Mouse (Mus musculus): ENCODE data around the gene Rnf145. TPM values are rescaled to one million over a fixed set of nuclear protein-coding genes. Genes with fewer than 3 reads are reported as not detected.

Rnf145 gene
- polyA plus RNA-seq, 1 experiment from 2014 or later: 26.5 TPM

DNA sequence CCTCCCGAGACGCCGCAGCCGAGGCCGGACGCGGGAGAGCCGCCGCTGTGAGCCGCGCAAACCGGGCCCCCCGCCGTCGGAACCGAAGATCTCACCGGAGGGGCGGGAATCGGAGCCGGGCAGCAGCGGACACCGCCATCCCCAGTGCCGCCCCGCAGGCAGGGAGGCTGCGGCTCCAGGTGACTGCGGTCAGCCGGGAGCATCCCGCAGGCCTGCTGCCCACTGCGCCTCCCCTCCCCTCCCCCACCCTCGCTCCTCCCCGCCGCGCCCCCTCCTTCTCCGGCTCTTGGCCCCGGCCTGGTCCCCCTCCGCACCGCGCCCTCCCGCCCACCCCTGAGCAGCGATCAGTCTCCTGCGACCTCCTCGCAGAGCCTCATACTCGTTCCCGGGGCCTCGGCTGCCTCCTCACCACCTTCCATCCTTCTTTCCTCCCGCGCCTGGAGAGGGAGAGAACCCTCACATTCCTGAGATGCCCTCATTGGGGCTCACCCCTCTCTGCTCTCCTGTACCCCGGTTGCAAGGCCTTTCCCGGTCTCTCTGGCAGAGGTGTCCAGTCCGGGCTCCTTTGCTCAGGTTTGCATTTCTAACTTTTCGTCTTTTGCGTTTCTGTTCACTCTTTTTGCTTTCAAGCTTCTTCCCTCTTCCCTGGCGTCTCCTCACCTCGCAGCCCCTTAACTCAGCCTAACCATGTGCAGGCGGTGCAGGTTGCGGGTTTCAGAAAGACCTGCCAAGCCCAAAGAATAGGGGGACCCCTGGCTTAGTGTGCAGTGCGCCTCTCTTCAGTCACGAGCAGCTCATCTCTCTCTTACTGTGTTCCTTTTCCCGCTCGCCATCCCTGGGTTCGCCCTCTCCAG, 559 bp downstream of the Rnf145 start:
- Histone ChIP-seq H3K27ac (peak overlapping the region; percentile 90), H3K36me3 (ENCODE audit: inconsistent target) (no peaks in the 10 kb centered on the region), H3K4me3 (ENCODE audit: inconsistent target) (peak overlapping the region; percentile 94), H3K79me2 (ENCODE audit: inconsistent target) (peaks cover 49% of the 10 kb centered on the region)
- WGBS (ENCODE audit: missing documents): under 1% methylated on average over 45 of the region's 61 CpGs

DNA sequence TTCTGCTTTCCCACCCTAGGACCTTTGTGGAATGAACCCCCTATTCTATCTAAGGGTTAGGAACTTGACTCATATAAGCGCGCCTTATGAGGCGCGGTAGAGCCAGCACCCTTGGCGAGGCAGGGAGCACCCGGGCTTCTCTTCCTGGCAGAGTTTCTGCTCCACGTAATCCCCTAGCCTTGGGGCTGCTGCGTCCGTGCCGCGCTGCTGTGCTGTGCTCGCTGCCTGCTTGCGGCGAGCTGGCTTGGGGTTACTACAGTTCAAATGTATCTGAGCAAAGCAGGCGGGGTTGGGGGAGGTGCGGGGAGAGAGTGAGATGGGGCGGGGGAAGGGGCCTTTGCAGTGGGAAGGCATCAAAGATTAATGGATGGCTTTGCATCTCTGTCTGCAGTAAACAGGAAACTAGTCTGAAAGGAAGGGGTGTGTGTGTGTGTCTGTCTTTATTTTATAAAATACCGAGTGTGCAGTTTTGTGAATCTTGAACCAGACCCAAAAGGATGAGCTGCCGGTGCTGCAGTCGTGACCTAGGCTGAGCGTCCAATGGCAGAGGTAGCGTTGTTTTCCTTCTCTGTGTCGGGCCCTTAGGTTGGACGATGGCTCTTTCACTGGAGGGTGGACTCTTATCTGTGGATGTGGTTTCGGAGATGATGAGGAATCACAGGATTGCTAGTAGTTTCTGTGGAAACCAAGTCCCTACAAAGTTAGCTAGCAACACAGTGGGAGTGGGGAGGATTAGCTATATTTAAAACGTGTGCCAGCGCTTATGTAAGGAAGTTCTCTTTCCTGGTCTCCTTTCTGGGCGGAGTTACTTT, 1.4 kb downstream of the Rnf145 start:
- H3K79me2 ChIP-seq (ENCODE audit: inconsistent target): peaks cover 57% of the 10 kb centered on the region
- H3K27ac ChIP-seq: peak overlapping the region; percentile 90
- 1% methylated on average over 28 of the region's 28 CpGs for WGBS (ENCODE audit: missing documents)

DNA sequence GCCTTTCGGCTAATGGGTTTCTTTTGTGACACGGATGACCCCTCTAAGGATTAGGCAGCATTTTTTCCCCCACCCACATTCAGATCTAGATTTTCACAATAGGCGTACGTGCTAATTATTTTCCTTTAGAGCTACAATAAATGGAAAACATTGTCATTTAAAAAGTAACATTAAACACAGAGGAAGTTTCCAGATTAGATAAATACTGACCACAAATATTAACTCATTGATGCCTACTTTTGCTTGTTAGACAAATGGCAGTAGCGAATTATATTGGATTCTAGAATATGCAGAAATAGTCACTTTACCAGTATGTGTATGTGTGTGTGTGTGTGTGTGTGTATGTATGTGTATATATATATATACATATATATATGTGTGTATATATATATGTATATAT, 3.8 kb downstream of the Rnf145 start:
- H3K4me3 ChIP-seq (ENCODE audit: inconsistent target): no peak overlapping the region
- peaks cover 82% of the 10 kb centered on the region for H3K79me2 ChIP-seq (ENCODE audit: inconsistent target)
- H3K27ac ChIP-seq: no peak overlapping the region
- 92% methylated on average over 5 of the region's 5 CpGs for WGBS (ENCODE audit: missing documents)
- H3K36me3 ChIP-seq (ENCODE audit: inconsistent target): peaks cover 20% of the 10 kb centered on the region; the same call in 1 of the 2 replicates

More for the DNA sequence above, 1.4 kb downstream of the Rnf145 start:
- peak overlapping the region; percentile 94 for H3K4me3 ChIP-seq (ENCODE audit: inconsistent target)
- peaks cover 7% of the 10 kb centered on the region; the same call in 1 of the 2 replicates for H3K36me3 ChIP-seq (ENCODE audit: inconsistent target)

DNA sequence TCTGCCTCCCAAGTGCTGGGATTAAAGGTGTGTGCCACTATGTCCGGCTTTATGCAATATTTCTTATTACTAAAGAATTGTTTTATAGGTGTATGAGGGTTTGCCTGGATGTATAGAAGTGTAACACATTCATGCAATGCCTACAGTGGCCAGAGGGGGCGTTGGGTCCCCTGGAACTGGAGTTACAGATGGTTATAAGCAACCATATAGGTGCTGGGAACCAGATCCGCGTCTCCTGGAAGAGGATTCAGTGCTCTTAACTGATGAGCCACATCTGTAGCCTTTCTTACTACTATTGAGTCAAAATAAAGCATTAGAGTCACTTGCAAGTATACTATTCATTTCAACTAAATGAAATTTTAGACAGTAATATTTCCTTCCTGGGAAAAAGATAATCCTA, 7.0 kb downstream of the Rnf145 start:
- H3K36me3 ChIP-seq (ENCODE audit: inconsistent target): peaks cover 21% of the 10 kb centered on the region; the same call in 1 of the 2 replicates
- 78% methylated on average over 4 of the region's 4 CpGs for WGBS (ENCODE audit: missing documents)

DNA sequence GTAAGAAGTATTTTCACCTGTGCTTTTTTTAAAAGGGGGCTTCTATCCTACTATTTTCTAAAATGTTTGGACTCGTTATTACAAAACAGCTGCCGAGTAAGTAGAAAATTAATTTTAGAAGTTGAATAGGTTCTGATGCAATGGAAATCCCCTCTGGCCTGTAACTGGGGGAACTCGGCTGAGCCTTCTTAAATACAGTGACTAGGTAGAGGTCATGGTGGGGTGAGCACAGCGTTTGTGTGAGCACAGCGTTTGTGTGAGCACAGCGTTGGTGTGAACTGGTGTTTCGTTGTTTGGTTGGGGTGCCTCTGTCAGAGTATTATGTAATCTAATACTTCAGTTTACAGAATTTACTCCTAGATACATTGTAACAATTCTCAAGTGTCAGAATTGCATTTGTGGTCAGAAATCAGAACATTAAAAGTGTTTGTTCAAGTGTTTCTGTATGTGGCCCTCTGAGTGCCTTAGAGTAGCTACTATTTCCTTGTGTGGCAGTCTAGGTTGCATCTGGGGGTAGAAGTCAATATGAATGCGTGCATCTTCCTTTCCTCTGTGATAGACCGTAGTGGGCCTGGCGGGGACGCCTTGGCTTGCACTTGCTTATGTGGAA, 8.0 kb downstream of the Rnf145 start:
- WGBS (ENCODE audit: missing documents): 91% methylated on average over 11 of the region's 11 CpGs
- H3K27ac ChIP-seq: no peak overlapping the region
- peaks cover 31% of the 10 kb centered on the region; the same call in 1 of the 2 replicates for H3K36me3 ChIP-seq (ENCODE audit: inconsistent target)
- no peak overlapping the region for H3K4me3 ChIP-seq (ENCODE audit: inconsistent target)
- H3K79me2 ChIP-seq (ENCODE audit: inconsistent target): peaks cover 98% of the 10 kb centered on the region

More for the DNA sequence above, 7.0 kb downstream of the Rnf145 start:
- H3K79me2 ChIP-seq (ENCODE audit: inconsistent target): peaks cover 98% of the 10 kb centered on the region
- no peak overlapping the region for H3K4me3 ChIP-seq (ENCODE audit: inconsistent target)
- H3K27ac ChIP-seq: no peak overlapping the region

DNA sequence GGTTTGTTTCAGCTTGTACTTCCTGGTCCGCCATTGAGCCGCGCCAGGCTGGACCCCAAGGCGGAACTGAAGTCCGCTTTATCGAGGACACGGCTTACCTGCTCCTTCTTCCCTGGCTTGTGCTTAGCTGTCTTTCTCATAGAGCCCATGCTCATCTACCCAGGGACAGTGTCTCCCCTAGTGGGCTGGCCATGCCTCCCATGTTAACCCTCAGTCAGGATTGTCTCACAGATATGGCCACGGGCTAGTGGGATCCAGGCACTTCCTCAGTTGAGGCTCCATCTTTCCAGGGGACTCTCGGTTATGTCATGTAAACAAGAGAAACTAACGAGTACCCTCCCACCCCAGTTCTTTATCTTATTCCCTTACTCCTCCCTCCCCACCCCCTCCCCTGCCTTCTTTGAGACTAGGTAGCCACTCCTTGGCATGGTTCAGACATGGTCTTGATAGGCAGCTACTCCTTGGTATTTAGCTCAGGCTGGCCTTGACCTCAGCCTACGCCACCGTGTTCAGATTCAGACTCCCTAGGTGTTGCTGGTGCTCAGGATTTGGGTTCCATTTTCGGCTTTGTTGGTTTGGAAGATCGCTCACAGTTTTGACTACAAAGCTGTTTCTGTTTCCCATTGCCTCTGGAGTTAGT, 9.9 kb downstream of the Rnf145 start:
- H3K79me2 ChIP-seq (ENCODE audit: inconsistent target): peaks cover 97% of the 10 kb centered on the region
- 91% methylated on average over 14 of the region's 14 CpGs for WGBS (ENCODE audit: missing documents)
- no peak overlapping the region for H3K27ac ChIP-seq
- no peak overlapping the region for H3K4me3 ChIP-seq (ENCODE audit: inconsistent target)
- peaks cover 45% of the 10 kb centered on the region for H3K36me3 ChIP-seq (ENCODE audit: inconsistent target)

DNA sequence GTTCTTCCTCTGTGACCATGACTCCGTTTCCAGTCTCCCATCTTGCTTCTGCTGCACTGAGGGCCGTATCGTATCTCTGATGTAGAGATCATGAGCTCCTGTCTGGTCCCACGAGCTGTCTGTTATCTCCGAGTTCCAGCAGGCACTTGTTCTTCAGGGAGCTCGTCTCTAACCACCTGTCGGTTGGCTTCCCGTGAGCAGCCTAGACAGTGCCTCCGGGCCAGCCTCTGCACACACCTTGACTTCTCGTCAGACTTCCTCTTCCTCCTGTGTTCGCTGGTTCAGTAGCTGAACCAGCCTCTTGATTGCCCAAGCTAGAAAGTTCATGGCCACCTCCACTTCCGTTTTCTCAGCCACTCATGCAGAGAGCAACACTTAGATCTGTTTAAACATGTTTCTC, 10.4 kb downstream of the Rnf145 start:
- Histone ChIP-seq H3K4me3 (ENCODE audit: inconsistent target) (no peak overlapping the region), H3K36me3 (ENCODE audit: inconsistent target) (peaks cover 51% of the 10 kb centered on the region), H3K27ac (no peak overlapping the region), H3K79me2 (ENCODE audit: inconsistent target) (peaks cover 95% of the 10 kb centered on the region)
- WGBS (ENCODE audit: missing documents): 11% methylated on average over 12 of the region's 12 CpGs

DNA sequence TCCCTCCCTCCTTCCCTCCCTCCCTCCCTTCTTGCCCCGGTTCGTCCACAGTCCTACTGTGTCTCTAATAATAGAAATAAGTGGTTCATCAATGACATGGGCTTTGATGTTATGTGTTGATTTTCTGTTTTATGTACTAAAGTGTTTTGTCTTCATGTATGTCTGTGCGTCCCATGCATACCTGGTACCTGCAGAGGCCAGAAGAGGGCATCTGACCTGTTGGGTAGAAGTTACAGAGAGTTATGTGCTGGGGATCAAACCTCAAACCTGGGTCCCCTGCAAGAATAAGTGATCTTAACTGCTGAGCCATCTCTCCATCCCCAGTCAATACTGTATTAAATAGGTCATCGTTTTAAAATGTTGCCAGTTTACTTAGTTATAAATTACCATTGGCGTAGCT, 11.0 kb downstream of the Rnf145 start:
- Histone ChIP-seq H3K27ac (no peak overlapping the region), H3K4me3 (ENCODE audit: inconsistent target) (no peak overlapping the region)

DNA sequence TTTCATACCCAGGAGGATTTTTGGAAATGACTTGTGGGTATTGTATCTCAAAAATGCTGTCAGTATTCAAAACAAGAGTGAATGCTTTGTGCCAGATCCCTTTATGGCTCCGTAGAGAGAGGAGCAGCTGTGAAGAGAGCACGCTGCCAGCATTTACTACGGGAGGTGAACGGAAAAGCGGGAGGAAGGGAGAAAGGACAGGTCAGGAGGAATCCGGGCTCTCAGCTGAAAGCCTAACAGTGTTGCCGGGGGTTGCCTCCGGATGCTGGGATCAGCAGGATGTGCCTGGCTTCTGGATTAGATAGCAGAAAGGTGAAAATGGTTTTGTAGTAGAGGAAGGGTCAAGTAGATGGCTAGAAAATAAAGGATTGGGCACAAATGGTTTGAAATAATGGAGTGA, 11.6 kb downstream of the Rnf145 start:
- H3K27ac ChIP-seq: no peak overlapping the region

More for the DNA sequence above, 11.0 kb downstream of the Rnf145 start:
- peaks cover 50% of the 10 kb centered on the region for H3K36me3 ChIP-seq (ENCODE audit: inconsistent target)
- H3K79me2 ChIP-seq (ENCODE audit: inconsistent target): peaks cover 95% of the 10 kb centered on the region
- 77% methylated on average over 5 of the region's 5 CpGs for WGBS (ENCODE audit: missing documents)

DNA sequence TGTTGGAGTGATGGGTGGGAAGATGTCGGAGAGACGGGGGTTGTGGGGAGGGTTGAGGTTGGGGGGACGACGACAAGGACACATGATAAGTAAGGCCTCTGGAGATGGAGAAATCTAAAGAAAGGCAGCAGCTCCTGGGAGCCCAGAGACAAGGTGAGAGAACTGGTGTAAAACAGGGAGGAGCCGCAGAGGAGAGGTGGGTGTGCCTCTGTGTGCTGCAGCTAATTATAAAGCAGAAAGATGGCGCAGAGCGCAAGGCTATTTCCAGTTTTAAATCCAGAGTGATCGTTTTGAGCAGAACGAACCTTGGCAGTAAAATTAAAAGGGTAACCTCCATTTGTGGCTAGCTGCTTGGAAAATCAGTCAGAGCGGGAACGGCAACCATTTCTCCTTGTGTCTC, 12.1 kb downstream of the Rnf145 start:
- H3K27ac ChIP-seq: no peak overlapping the region
- H3K4me3 ChIP-seq (ENCODE audit: inconsistent target): no peak overlapping the region
- 93% methylated on average over 11 of the region's 11 CpGs for WGBS (ENCODE audit: missing documents)
- peaks cover 48% of the 10 kb centered on the region for H3K36me3 ChIP-seq (ENCODE audit: inconsistent target)
- peaks cover 95% of the 10 kb centered on the region for H3K79me2 ChIP-seq (ENCODE audit: inconsistent target)

More for the DNA sequence above, 11.6 kb downstream of the Rnf145 start:
- WGBS (ENCODE audit: missing documents): 98% methylated on average over 8 of the region's 8 CpGs
- peaks cover 95% of the 10 kb centered on the region for H3K79me2 ChIP-seq (ENCODE audit: inconsistent target)
- H3K36me3 ChIP-seq (ENCODE audit: inconsistent target): peaks cover 50% of the 10 kb centered on the region
- H3K4me3 ChIP-seq (ENCODE audit: inconsistent target): no peak overlapping the region

DNA sequence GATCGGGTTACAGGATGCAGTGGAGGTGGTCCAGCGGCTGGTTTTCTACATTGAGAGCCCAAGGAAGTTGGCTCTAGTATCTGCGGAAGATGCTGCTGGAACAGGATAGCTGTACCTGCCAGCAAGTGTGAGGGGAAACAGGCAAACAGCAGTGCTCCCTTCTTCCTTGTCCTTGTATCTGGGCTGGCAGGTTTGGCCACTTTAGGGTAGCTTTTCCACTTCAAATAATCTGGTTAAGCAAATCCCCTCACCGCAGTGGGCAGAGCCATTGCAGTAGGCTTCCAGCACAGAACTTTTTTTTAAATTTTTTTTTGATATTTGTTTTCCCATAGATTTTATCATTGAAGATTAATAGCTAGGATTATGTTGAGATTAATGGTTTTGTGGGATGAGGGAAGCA, 12.9 kb downstream of the Rnf145 start:
- Histone ChIP-seq H3K27ac (no peak overlapping the region), H3K4me3 (ENCODE audit: inconsistent target) (no peak overlapping the region), H3K36me3 (ENCODE audit: inconsistent target) (peaks cover 41% of the 10 kb centered on the region), H3K79me2 (ENCODE audit: inconsistent target) (peaks cover 95% of the 10 kb centered on the region)
- WGBS (ENCODE audit: missing documents): 100% methylated on average over 4 of the region's 4 CpGs

DNA sequence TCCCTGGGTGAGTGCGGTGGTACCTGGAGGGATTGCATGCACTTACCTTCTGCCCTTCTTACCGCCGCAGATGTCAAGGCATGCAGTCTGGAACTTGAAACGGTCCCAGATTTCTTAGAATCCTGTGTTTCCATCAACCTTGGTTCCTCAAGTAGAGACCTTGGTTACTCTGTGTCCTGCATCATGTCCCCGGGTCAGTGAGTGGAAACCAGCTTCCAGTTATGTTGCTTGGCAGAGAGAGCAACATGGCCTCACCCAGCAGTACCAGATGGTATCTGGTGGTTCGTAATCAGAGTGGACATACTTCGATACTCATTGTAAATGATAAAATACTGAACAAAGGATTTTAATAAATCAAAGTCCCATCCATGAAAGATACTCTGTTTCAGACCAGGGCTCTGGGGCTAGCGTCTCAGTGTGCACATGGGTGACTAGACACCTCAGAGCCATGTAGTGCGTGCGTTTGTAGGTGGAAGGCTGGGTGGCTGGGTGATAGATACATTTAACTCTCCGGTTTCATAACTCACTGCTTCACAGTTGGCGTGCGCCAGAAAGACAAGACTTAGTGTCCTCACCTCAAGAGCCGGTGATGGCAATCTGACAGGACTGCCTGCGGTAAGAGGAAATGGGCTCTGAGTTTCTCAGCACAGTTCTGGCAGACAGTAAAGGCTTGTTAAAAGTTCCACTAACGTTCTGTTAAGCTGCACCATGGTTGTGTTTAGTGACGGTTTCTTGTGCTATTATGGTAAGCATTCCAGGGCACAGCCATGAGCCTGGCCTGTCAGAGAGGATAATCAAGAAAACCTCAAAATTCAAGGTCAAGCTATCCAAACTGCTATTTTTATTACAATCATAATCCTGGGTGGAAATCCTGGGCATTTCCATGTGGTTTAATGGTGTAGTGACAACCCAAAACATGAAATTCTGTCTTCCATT, 14.3 kb downstream of the Rnf145 start:
- Histone ChIP-seq H3K36me3 (ENCODE audit: inconsistent target) (peaks cover 41% of the 10 kb centered on the region), H3K27ac (no peak overlapping the region), H3K79me2 (ENCODE audit: inconsistent target) (peaks cover 91% of the 10 kb centered on the region), H3K4me3 (ENCODE audit: inconsistent target) (no peak overlapping the region)
- WGBS (ENCODE audit: missing documents): 94% methylated on average over 17 of the region's 17 CpGs

DNA sequence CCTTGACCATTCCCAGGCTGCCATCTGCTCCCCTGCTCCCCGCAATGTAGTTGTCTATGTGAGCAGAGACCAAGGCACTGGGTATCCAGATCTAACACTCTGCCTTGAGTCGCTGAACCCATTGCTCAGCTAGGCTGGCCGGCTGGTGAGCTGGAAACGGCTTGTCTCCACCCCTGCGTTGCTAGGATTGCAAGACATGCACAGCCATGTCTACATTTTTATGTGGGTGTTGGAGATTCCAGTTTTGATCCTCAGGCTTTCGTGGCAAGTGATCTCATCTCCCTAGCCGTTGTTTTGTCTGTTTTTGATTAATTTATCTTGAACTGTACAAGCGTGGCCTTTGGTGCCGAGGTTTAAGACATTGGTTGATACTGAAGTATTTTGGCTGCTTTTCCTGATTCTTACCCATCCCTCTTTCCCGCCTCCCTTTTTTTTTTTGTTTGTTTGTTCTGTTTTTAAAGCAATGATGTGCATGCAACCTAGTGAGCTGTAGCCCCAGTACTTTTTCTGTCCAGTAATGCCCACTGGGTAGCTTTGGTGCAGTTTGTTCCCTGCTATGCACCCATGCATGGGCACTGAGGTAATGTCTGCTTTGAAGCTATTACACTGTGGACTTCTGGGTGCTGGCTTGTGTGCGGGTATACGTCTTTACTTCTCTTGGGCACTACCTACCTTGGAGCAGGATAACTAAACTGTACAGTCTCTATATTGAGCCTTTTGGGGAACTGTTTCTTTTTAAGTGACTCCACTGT, 16.4 kb downstream of the Rnf145 start:
- no peak overlapping the region for H3K4me3 ChIP-seq (ENCODE audit: inconsistent target)
- H3K36me3 ChIP-seq (ENCODE audit: inconsistent target): peaks cover 41% of the 10 kb centered on the region
- H3K79me2 ChIP-seq (ENCODE audit: inconsistent target): peaks cover 80% of the 10 kb centered on the region
- WGBS (ENCODE audit: missing documents): 91% methylated on average over 11 of the region's 12 CpGs
- H3K27ac ChIP-seq: no peak overlapping the region

All from macrophage (primary cell).